Mouse (Mus musculus): ENCODE results near the gene Cdk2ap2. TPM values are rescaled to one million over a fixed set of nuclear protein-coding genes. Genes with fewer than 3 reads are reported as not detected.
"Not testable (repeated sequence)": the region's sequence is repeated elsewhere in the genome, so short reads cannot be mapped to it uniquely, and the experiment has no call there.

The Cdk2ap2 gene
- polyA plus RNA-seq, 1 experiment from 2014 or later: 91.7 TPM

GRCm38 (mm10) chr19:4121097-4121805, 24.3 kb downstream of the Cdk2ap2 start:
- peak overlapping the region; percentile 80 for H3K27ac ChIP-seq (ENCODE audit: low read depth, low read length)
- 3% methylated on average over 38 of the region's 38 CpGs for WGBS

DNA sequence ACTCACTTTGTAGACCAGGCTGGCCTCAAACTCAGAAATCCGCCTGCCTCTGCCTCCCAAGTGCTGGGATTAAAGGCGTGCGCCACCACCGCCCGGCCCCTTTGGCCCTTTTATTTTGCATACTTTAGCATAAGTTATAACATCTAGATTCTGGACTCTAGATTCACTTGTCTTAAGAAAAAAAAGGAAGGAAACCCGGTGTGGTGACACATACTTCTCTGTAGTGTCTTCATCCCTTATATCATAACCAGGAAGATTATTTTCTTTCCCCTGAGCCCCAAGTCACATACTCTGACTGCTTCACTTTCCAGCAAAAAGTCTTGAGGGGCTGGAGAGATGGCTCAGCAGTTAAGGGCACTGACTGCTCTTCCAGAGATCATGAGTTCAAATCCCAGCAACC, 24.9 kb downstream of the Cdk2ap2 start:
- Histone ChIP-seq H3K36me3 (ENCODE audit: control insufficient read depth, insufficient read depth, low read length) (peaks cover 14% of the 10 kb centered on the region), H3K4me2 (ENCODE audit: low read length) (0 out of 2 replicates have a peak overlapping the region, but pooled peaks have one; percentile 10), H3K4me1 (ENCODE audit: control insufficient read depth, insufficient read depth, low read length) (peaks cover 10% of the 10 kb centered on the region)
- H3K9me3 ChIP-seq (replicated peaks; ENCODE audit: control insufficient read depth, low read length); H3K4me3 ChIP-seq (ENCODE audit: low read depth, low read length); ATAC-seq; DNase-seq (ENCODE audit: low spot score); H3K27me3 ChIP-seq (replicated peaks; ENCODE audit: control insufficient read depth, insufficient read depth, low read length); H3K9ac ChIP-seq (ENCODE audit: low read length); H3K27ac ChIP-seq (ENCODE audit: low read depth, low read length): not testable (repeated sequence)
- 61% methylated on average over 6 of the region's 6 CpGs for whole genome bisulfite sequencing

More at GRCm38 (mm10) chr19:4121097-4121805, 24.3 kb downstream of the Cdk2ap2 start:
- Histone ChIP-seq H3K4me3 (ENCODE audit: low read depth, low read length) (peak overlapping the region; percentile 39), H3K27me3 (replicated peaks; ENCODE audit: control insufficient read depth, insufficient read depth, low read length) (no peaks in the 10 kb centered on the region), H3K9ac (ENCODE audit: low read length) (peak overlapping the region; percentile 58; the same call in 1 of the 2 replicates), H3K4me2 (ENCODE audit: low read length) (peak overlapping the region; percentile 50), H3K36me3 (ENCODE audit: control insufficient read depth, insufficient read depth, low read length) (peaks cover 20% of the 10 kb centered on the region), H3K4me1 (ENCODE audit: control insufficient read depth, insufficient read depth, low read length) (peaks cover 4% of the 10 kb centered on the region), H3K9me3 (replicated peaks; ENCODE audit: control insufficient read depth, low read length) (no peaks in the 10 kb centered on the region)
- ATAC-seq: peak; percentile 80
- peak; percentile 100 for DNase-seq (ENCODE audit: low spot score)

GRCm38 (mm10) chr19:4122411-4123370, 25.7 kb downstream of the Cdk2ap2 start:
- Histone ChIP-seq H3K27ac (ENCODE audit: low read depth, low read length) (no peak overlapping the region), H3K27me3 (replicated peaks; ENCODE audit: control insufficient read depth, insufficient read depth, low read length) (no peaks in the 10 kb centered on the region), H3K9me3 (replicated peaks; ENCODE audit: control insufficient read depth, low read length) (no peaks in the 10 kb centered on the region), H3K4me1 (ENCODE audit: control insufficient read depth, insufficient read depth, low read length) (peaks cover 13% of the 10 kb centered on the region), H3K4me3 (ENCODE audit: low read depth, low read length) (no peak overlapping the region), H3K36me3 (ENCODE audit: control insufficient read depth, insufficient read depth, low read length) (peaks cover 9% of the 10 kb centered on the region; the same call in 1 of the 2 replicates), H3K9ac (ENCODE audit: low read length) (no peak overlapping the region), H3K4me2 (ENCODE audit: low read length) (no peak overlapping the region)
- 82% methylated on average over 7 of the region's 7 CpGs for WGBS
- ATAC-seq: no peak
- no peak for DNase-seq (ENCODE audit: low spot score)

DNA sequence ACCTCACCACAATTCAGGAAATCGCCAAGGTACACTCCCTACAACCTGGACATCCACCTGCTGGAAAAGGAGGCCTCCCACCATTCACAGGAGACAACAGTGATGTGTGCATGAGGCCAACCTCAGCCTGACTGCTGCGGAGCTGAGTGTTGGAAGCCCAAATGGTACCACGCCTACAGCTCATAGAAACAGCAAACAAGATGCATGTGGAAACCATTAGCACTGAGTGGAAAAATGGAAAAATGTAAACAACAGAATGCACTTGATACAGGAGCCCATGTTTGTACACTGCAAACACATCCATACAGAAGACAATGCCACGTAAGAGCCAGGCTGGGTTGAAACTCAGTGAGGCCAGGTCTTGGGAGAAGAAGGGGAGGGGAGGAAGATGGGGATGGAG, 27.4 kb downstream of the Cdk2ap2 start:
- DNase-seq (ENCODE audit: low spot score) (no peak), ATAC-seq (no peak)
- Histone ChIP-seq H3K4me1 (ENCODE audit: control insufficient read depth, insufficient read depth, low read length) (peaks cover 13% of the 10 kb centered on the region), H3K27ac (ENCODE audit: low read depth, low read length) (no peak overlapping the region), H3K27me3 (replicated peaks; ENCODE audit: control insufficient read depth, insufficient read depth, low read length) (no peaks in the 10 kb centered on the region), H3K9me3 (replicated peaks; ENCODE audit: control insufficient read depth, low read length) (no peaks in the 10 kb centered on the region), H3K9ac (ENCODE audit: low read length) (no peak overlapping the region), H3K4me3 (ENCODE audit: low read depth, low read length) (no peak overlapping the region), H3K36me3 (ENCODE audit: control insufficient read depth, insufficient read depth, low read length) (peaks cover 18% of the 10 kb centered on the region), H3K4me2 (ENCODE audit: low read length) (no peak overlapping the region)
- WGBS: 84% methylated on average over 4 of the region's 4 CpGs

DNA sequence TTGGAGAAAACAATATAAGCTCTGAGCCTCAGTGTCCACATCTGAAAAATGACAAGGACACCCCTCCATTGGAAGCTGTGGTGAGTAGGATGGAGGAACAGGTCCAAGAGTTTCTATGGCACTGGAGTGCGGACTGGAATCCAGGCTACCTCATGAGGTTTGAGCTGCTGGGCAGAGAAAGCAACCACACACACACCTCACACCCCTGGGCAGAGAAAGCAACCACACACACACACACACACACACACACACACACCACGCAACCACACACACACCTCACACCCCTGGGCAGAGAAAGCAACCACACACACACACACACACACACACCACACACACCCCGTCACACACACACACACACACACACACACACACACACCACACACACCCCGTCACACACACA, 28.3 kb downstream of the Cdk2ap2 start:
- peaks cover 26% of the 10 kb centered on the region for H3K36me3 ChIP-seq (ENCODE audit: control insufficient read depth, insufficient read depth, low read length)
- peak overlapping the region; percentile 82 for H3K4me2 ChIP-seq (ENCODE audit: low read length)
- peaks cover 13% of the 10 kb centered on the region for H3K4me1 ChIP-seq (ENCODE audit: control insufficient read depth, insufficient read depth, low read length)
- not testable (repeated sequence) for H3K27me3 ChIP-seq (replicated peaks; ENCODE audit: control insufficient read depth, insufficient read depth, low read length); H3K27ac ChIP-seq (ENCODE audit: low read depth, low read length); H3K9me3 ChIP-seq (replicated peaks; ENCODE audit: control insufficient read depth, low read length)
- WGBS: 11% methylated on average over 4 of the region's 4 CpGs
- H3K9ac ChIP-seq (ENCODE audit: low read length): peak overlapping the region; percentile 26; the same call in 1 of the 2 replicates
- peak overlapping the region; percentile 76 for H3K4me3 ChIP-seq (ENCODE audit: low read depth, low read length)
- ATAC-seq: peak; percentile 27
- peak; percentile 28 for DNase-seq (ENCODE audit: low spot score)

- ATAC-seq: peak; percentile 91
- Histone ChIP-seq H3K27me3 (replicated peaks; ENCODE audit: control insufficient read depth, insufficient read depth, low read length) (no peaks in the 10 kb centered on the region), H3K4me1 (ENCODE audit: control insufficient read depth, insufficient read depth, low read length) (peaks cover 9% of the 10 kb centered on the region), H3K36me3 (ENCODE audit: control insufficient read depth, insufficient read depth, low read length) (peaks cover 26% of the 10 kb centered on the region), H3K9ac (ENCODE audit: low read length) (peak within 1 kb of the TSS; percentile 85), H3K4me2 (ENCODE audit: low read length) (peak within 1 kb of the TSS; percentile 82), H3K27ac (ENCODE audit: low read depth, low read length) (peak within 1 kb of the TSS; percentile 52; the same call in 1 of the 2 replicates), H3K4me3 (ENCODE audit: low read depth, low read length) (peak within 1 kb of the TSS; percentile 76), H3K9me3 (replicated peaks; ENCODE audit: control insufficient read depth, low read length) (no peaks in the 10 kb centered on the region)
- peak; percentile 98 for DNase-seq (ENCODE audit: low spot score)
- WGBS: under 1% methylated on average over 56 of the region's 64 CpGs
Observed at GRCm38 (mm10) chr19:4125741-4126696, 29.0 kb downstream of the Cdk2ap2 start, which contains the start of gene Aip. Gene Aip, minus strand, starts transcription at chr19:4125858.

DNA sequence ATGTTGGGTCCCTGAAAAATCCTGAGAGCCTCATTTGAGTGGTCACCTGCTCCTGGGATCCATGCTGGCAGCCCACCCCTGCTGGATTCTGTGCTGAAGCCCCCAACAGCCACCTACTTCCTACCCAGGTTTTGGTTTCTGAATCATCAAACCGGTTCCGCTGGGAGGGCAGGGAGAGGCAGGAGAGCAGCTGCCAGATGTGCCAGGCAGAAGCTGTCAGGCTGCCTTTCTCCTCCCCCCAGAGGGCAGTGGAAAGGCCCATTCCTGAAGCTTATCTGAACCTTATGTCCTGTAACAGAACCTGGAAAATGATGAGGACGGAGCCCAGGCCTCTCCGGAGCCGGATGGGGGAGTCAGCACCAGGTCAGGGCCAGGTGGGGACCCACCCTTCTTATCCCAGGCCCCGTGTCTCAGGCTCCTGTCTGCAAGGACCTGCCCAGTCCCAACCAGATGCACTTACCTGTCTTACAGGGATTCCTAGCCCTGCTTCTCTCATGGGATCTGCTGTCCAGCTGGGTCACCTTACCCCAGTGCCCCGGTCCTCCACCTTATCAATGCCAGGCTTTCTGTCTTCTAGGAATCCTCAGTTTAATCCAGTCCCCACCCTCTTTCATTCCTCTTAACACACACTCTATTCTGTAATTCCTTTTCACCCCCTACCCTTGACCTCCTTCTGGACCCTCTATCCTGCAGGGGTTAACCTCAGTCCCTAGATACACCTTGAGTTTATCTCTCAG, 29.9 kb downstream of the Cdk2ap2 start:
- Histone ChIP-seq H3K9ac (ENCODE audit: low read length) (peak overlapping the region; percentile 85), H3K27ac (ENCODE audit: low read depth, low read length) (no peak overlapping the region), H3K4me2 (ENCODE audit: low read length) (peak overlapping the region; percentile 82), H3K9me3 (replicated peaks; ENCODE audit: control insufficient read depth, low read length) (no peaks in the 10 kb centered on the region), H3K36me3 (ENCODE audit: control insufficient read depth, insufficient read depth, low read length) (peaks cover 34% of the 10 kb centered on the region), H3K4me3 (ENCODE audit: low read depth, low read length) (peak overlapping the region; percentile 76), H3K27me3 (replicated peaks; ENCODE audit: control insufficient read depth, insufficient read depth, low read length) (no peaks in the 10 kb centered on the region), H3K4me1 (ENCODE audit: control insufficient read depth, insufficient read depth, low read length) (peaks cover 9% of the 10 kb centered on the region)
- DNase-seq (ENCODE audit: low spot score): no peak
- 76% methylated on average over 7 of the region's 7 CpGs for WGBS
- no peak for ATAC-seq

Data from forebrain, embryonic 14.5 days (tissue).